Mouse (Mus musculus): ENCODE data around the gene Pkp4. TPM values are rescaled to one million over a fixed set of nuclear protein-coding genes. Genes with fewer than 3 reads are reported as not detected.

Pkp4 gene
- polyA plus RNA-seq, 1 experiment from 2014 or later: 25.1 TPM

DNA sequence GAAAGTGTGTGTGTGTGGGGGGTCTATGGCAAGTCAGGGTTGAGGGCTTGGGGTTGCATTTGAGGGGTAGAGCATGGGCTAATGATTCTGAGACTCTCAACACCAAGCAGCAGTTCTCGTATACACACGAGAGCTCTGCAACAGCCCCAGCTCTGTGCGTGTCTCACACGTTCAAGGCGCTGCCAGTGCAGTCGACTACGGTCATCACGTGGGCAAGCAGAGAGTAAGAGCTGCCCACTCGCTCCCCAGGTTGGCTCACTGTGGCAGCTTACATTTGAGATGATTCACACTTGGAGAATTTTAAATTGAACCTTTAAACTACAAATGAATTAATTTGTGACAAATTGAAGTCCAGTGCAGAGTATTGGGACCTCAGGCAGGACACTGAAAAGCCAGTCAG, 44.4 kb downstream of the Pkp4 start:
- no peak overlapping the region for H3K9ac ChIP-seq
- ATAC-seq (ENCODE audit: insufficient number of reproducible peaks, insufficient read depth, low FRiP score, low TSS enrichment): no peak
- no peaks in the 10 kb centered on the region for H3K27me3 ChIP-seq
- peaks cover 10% of the 10 kb centered on the region for H3K4me1 ChIP-seq
- H3K4me2 ChIP-seq (replicated peaks): no peak overlapping the region
- no peaks in the 10 kb centered on the region for H3K36me3 ChIP-seq
- WGBS: 93% methylated on average over 9 of the region's 9 CpGs
- no peaks in the 10 kb centered on the region for H3K9me3 ChIP-seq
- no peak overlapping the region for H3K27ac ChIP-seq
- H3K4me3 ChIP-seq: no peak overlapping the region

DNA sequence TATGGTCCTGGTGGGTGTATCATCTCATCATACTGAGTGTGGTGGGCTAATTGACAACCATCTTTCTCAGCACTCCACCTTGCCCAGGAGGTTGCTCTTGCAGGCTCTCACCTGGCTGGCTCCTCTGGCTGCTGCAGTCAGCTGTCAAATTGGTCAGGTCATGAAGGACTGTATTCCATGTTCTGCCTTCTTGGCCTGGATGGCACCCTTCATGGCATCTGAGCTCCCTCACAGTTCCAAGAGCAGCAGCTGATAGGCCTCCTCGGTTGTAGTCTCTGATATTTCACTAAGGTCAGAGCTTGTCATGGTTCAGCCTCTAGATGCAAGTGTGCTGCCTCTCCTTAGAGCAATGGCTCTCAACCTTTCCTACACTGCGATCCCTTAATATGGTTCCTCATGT, 45.5 kb downstream of the Pkp4 start:
- Histone ChIP-seq H3K4me3 (no peak overlapping the region), H3K9me3 (no peaks in the 10 kb centered on the region), H3K4me2 (replicated peaks) (no peak overlapping the region), H3K9ac (no peak overlapping the region), H3K36me3 (no peaks in the 10 kb centered on the region), H3K27ac (no peak overlapping the region), H3K4me1 (peaks cover 10% of the 10 kb centered on the region), H3K27me3 (no peaks in the 10 kb centered on the region)
- WGBS: 93% methylated on average over 2 of the region's 2 CpGs
- no peak for ATAC-seq (ENCODE audit: insufficient number of reproducible peaks, insufficient read depth, low FRiP score, low TSS enrichment)

DNA sequence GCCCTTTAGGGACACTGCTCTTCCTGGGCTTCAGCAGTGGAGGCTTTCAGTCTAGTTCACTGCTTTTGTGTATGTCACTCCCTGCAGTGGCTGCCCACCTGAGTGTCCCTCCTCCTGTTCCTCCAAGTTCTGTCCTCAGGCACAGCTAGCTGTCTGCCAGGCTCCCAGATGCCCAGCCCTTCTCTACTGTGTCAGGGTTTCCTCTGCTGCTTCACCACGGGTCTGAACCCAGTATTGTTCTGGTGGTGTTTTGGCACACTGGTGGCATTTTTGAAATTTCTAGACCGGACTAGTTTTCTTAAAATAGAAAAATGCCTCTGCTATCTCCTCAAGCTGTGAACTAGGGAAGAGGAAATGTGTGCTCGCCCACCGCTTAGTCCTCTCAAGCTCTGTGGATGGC, 46.6 kb downstream of the Pkp4 start:
- peaks cover 10% of the 10 kb centered on the region for H3K4me1 ChIP-seq
- H3K27me3 ChIP-seq: no peaks in the 10 kb centered on the region
- WGBS: 73% methylated on average over 4 of the region's 4 CpGs
- no peak overlapping the region for H3K27ac ChIP-seq
- H3K9me3 ChIP-seq: no peaks in the 10 kb centered on the region
- H3K36me3 ChIP-seq: no peaks in the 10 kb centered on the region
- no peak for ATAC-seq (ENCODE audit: insufficient number of reproducible peaks, insufficient read depth, low FRiP score, low TSS enrichment)
- no peak overlapping the region for H3K4me3 ChIP-seq
- H3K4me2 ChIP-seq (replicated peaks): no peak overlapping the region
- H3K9ac ChIP-seq: no peak overlapping the region

DNA sequence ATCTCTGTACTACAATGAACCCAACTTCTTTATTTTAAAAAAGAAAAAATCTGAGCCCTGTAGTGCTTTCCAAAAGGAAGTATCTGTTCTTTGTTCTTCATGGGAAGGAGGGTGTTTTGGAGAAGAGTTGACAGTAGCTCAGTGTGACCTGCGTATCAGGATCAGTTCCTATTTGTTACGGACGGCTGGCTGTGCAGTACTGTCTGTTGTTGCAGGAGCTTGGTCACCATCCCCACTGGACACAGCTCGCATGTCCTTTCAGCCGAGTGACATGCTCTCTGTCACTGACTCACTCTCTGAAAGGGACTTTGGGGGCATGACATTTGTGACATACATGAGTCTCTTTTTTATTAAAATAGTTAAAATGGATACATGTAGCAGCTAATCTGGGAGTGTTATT, 47.1 kb downstream of the Pkp4 start:
- no peak overlapping the region for H3K27ac ChIP-seq
- H3K9me3 ChIP-seq: no peaks in the 10 kb centered on the region
- no peak overlapping the region for H3K4me2 ChIP-seq (replicated peaks)
- H3K27me3 ChIP-seq: no peaks in the 10 kb centered on the region
- no peak for ATAC-seq (ENCODE audit: insufficient number of reproducible peaks, insufficient read depth, low FRiP score, low TSS enrichment)
- H3K4me3 ChIP-seq: no peak overlapping the region
- 61% methylated on average over 5 of the region's 5 CpGs for WGBS
- H3K4me1 ChIP-seq: peaks cover 10% of the 10 kb centered on the region
- H3K36me3 ChIP-seq: no peaks in the 10 kb centered on the region
- no peak overlapping the region for H3K9ac ChIP-seq

DNA sequence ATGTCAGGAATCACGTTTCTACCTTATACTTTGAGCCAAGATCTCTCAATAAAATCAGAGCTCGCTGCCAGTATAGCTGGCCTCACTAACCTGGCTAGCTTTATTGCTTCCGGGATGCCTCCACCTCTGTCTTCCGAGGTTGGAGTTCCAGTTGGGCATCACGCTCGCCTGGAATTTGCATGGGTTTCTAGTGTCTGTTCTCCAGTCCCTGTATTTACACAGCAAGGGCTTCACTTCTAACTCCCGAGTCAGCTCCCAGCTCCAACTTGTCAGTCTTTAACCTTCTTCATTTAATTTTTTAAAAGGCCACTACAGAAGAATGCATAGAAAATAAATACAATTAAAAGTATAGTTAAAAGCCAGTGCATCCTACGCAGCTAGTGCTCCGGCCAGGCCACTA, 47.6 kb downstream of the Pkp4 start:
- 78% methylated on average over 9 of the region's 9 CpGs for WGBS
- H3K36me3 ChIP-seq: no peaks in the 10 kb centered on the region
- no peaks in the 10 kb centered on the region for H3K9me3 ChIP-seq
- no peaks in the 10 kb centered on the region for H3K27me3 ChIP-seq
- no peak overlapping the region for H3K4me3 ChIP-seq
- no peak overlapping the region for H3K4me2 ChIP-seq (replicated peaks)
- H3K27ac ChIP-seq: no peak overlapping the region
- H3K4me1 ChIP-seq: peaks cover 4% of the 10 kb centered on the region
- ATAC-seq (ENCODE audit: insufficient number of reproducible peaks, insufficient read depth, low FRiP score, low TSS enrichment): no peak
- H3K9ac ChIP-seq: no peak overlapping the region

DNA sequence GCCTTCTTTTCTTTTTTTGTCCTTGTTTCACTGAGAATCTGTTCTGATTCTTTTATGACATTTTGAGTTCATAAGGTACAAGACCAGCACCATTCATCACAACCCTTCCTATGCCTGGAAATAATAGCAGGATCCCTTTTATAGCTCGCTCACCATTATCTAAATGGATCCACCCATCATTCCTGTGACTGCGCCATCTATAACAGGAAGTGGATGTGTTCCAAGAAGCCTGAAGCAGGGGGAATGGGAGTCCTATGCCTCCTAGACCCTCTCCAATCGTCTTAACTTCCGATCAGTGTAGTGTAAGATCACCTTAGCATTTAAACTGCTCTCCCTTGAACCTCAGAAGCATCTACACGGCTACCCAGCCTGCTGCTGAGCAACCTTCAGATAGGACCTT, 50.4 kb downstream of the Pkp4 start:
- Histone ChIP-seq H3K4me1 (peaks cover 4% of the 10 kb centered on the region; the same call in 1 of the 2 replicates), H3K4me2 (replicated peaks) (no peak overlapping the region), H3K27ac (no peak overlapping the region), H3K9ac (no peak overlapping the region), H3K4me3 (no peak overlapping the region), H3K27me3 (no peaks in the 10 kb centered on the region), H3K36me3 (no peaks in the 10 kb centered on the region), H3K9me3 (no peaks in the 10 kb centered on the region)
- 91% methylated on average over 5 of the region's 5 CpGs for WGBS
- no peak for ATAC-seq (ENCODE audit: insufficient number of reproducible peaks, insufficient read depth, low FRiP score, low TSS enrichment)

DNA sequence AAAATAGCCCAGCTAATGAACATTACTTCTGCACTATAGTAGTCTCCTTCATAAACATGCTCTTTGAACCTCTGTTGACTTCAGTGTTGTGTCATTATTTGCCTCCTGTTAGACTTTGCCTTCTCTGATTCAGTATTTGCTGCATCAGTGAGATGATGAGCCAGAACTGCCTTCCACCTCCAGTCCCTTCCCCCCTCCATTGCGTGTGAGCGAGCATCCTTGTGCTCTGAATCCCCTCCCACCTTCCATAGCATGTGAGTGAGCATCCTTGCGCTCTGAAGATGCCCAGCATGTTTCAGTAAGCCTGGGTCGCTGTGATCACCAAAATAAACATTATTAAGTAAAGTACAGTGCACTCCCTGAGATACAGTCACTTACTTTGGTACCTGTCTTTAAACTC, 51.8 kb downstream of the Pkp4 start:
- Histone ChIP-seq H3K9me3 (no peaks in the 10 kb centered on the region), H3K9ac (no peak overlapping the region), H3K4me3 (no peak overlapping the region), H3K36me3 (0 out of 2 replicates have a peak, but pooled peaks cover 4% of the 10 kb centered on the region), H3K27me3 (no peaks in the 10 kb centered on the region), H3K4me2 (replicated peaks) (no peak overlapping the region), H3K4me1 (peaks cover 4% of the 10 kb centered on the region; the same call in 1 of the 2 replicates), H3K27ac (no peak overlapping the region)
- no peak for ATAC-seq (ENCODE audit: insufficient number of reproducible peaks, insufficient read depth, low FRiP score, low TSS enrichment)
- 89% methylated on average over 4 of the region's 4 CpGs for WGBS

DNA sequence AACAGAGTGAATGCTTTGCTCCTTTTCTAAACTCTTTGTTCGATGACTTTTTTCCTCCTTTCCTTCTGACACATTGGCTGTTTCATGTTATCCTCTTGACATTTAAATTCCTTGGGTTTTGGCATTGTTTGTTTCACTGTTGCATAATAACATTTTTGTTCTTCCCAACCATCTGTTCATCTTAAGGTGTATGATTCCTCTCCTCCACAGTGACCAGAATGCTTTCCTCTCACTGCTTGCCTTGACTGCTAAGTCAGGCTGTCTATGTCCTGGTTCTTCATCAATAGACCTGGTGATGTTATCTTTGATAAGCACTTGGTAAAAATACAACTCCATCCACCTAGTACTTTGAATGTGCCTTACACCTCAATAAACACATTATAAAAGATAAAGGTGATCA, 52.2 kb downstream of the Pkp4 start:
- H3K9me3 ChIP-seq: no peaks in the 10 kb centered on the region
- no peak overlapping the region for H3K4me2 ChIP-seq (replicated peaks)
- WGBS: 91% methylated on average over 1 of the region's 1 CpGs
- no peaks in the 10 kb centered on the region for H3K27me3 ChIP-seq
- peaks cover 4% of the 10 kb centered on the region; the same call in 1 of the 2 replicates for H3K4me1 ChIP-seq
- H3K27ac ChIP-seq: no peak overlapping the region
- H3K9ac ChIP-seq: no peak overlapping the region
- 0 out of 2 replicates have a peak, but pooled peaks cover 4% of the 10 kb centered on the region for H3K36me3 ChIP-seq
- H3K4me3 ChIP-seq: no peak overlapping the region
- ATAC-seq (ENCODE audit: insufficient number of reproducible peaks, insufficient read depth, low FRiP score, low TSS enrichment): no peak

DNA sequence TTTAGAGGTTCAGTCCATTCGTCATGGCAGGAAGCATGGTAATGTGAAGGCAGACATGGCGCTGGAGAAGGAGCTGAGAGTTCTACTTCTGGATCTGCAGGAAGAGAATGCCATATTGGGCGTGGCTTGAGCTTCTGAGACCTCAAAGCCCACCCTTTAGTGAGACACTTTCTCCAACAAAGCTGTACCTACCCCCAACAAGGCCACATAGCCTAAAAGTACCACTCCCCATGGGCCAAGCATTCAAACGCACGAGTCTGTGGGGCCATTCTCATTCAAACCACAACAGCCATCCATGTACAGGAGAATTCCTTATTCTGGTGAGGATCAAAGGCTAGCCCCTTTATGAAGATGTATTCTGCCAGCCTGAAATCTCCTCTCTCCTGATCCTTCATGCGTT, 57.3 kb downstream of the Pkp4 start:
- Histone ChIP-seq H3K9me3 (no peaks in the 10 kb centered on the region), H3K4me1 (peaks cover 9% of the 10 kb centered on the region; the same call in 1 of the 2 replicates), H3K36me3 (0 out of 2 replicates have a peak, but pooled peaks cover 7% of the 10 kb centered on the region), H3K27ac (no peak overlapping the region), H3K9ac (no peak overlapping the region), H3K4me3 (no peak overlapping the region), H3K4me2 (replicated peaks) (no peak overlapping the region), H3K27me3 (no peaks in the 10 kb centered on the region)
- ATAC-seq (ENCODE audit: insufficient number of reproducible peaks, insufficient read depth, low FRiP score, low TSS enrichment): no peak
- WGBS: 88% methylated on average over 6 of the region's 6 CpGs

DNA sequence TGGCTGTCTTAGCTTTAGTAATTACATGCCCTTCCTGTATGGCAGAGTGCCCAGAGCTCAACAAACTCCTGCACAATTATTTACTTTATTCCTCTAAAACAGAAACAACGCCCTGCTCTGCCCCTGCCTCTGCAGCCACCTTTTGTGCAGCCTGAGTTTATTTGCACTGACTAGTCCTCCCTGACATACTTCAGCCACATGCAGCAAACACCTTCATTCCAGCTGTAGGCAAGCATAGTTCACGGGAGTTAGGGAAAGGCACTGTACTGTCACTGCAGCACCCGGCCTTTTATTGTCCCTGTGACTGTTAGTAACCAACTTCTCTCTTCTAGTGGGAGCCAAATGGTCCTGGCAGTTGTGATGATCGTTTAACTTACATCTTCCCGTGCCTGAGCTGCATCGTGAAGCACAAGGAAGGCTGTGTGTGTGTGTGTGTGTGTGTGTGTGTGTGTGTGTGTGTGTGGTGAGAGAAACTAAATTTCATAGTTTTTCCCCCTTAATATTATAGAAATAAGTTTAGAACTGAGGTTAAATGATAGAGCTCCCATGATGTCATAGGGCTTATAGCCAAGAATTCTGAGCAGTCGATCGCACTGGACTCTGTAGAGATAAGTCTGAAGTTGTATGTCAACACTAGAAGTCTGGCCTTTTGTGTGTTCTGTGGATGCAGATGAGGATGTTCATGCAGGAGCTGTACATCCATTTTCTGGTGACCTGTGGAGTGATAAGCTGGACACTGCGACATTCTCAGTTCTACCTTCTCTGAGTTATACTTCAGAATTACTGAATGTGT, 59.5 kb downstream of the Pkp4 start:
- Histone ChIP-seq H3K9ac (no peak overlapping the region), H3K27me3 (no peaks in the 10 kb centered on the region), H3K4me1 (peaks cover 6% of the 10 kb centered on the region; the same call in 1 of the 2 replicates), H3K4me2 (replicated peaks) (no peak overlapping the region), H3K36me3 (0 out of 2 replicates have a peak, but pooled peaks cover 7% of the 10 kb centered on the region), H3K9me3 (no peaks in the 10 kb centered on the region), H3K27ac (peak overlapping the region; percentile 50; the same call in 1 of the 2 replicates), H3K4me3 (no peak overlapping the region)
- WGBS: 70% methylated on average over 9 of the region's 9 CpGs
- no peak for ATAC-seq (ENCODE audit: insufficient number of reproducible peaks, insufficient read depth, low FRiP score, low TSS enrichment)

DNA sequence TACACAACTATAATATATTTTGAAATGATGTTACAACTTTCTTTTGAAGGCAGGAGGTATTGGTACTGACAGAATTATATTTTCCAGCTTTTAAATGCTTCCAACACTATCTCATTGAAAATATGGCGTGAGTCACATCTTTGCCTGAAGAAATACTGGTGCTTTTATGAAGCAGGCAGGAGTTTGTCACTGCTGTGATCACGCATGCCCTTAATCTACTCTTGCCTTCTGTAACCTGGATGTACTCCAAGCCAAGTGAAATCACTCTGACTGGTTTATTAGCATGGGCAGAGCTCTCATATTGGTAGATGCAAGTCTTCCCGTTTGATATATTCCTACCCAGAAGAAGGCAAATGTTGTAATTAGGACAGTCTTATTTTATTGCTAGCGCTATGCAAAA, 65.7 kb downstream of the Pkp4 start:
- Histone ChIP-seq H3K27ac (no peak overlapping the region), H3K27me3 (no peaks in the 10 kb centered on the region), H3K4me2 (replicated peaks) (no peak overlapping the region), H3K9me3 (no peaks in the 10 kb centered on the region), H3K36me3 (no peaks in the 10 kb centered on the region), H3K4me3 (no peak overlapping the region), H3K4me1 (no peaks in the 10 kb centered on the region), H3K9ac (no peak overlapping the region)
- no peak for ATAC-seq (ENCODE audit: insufficient number of reproducible peaks, insufficient read depth, low FRiP score, low TSS enrichment)
- WGBS: 94% methylated on average over 4 of the region's 4 CpGs

DNA sequence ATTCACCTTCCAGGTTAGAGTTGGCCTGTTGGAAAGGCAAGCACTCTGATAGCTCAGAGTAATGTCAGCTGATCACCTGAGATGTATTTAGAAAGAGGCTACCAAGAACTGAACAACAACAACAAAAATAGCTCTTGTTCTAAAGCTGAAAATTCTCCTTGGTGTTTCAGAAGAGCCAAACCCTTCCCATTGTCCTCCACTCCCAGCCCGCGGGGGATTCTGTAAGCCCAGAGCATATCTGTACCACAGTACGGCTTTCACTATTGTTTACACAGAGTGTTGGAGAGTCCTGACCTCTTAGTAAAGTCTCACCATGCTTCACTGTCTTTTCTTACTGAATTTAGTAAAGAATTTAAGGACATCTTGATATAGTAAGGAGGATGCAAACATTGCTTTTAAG, 66.4 kb downstream of the Pkp4 start:
- 87% methylated on average over 3 of the region's 3 CpGs for WGBS
- H3K36me3 ChIP-seq: no peaks in the 10 kb centered on the region
- H3K27me3 ChIP-seq: no peaks in the 10 kb centered on the region
- H3K9me3 ChIP-seq: no peaks in the 10 kb centered on the region
- H3K4me2 ChIP-seq (replicated peaks): no peak overlapping the region
- H3K4me3 ChIP-seq: no peak overlapping the region
- H3K4me1 ChIP-seq: no peaks in the 10 kb centered on the region
- ATAC-seq (ENCODE audit: insufficient number of reproducible peaks, insufficient read depth, low FRiP score, low TSS enrichment): no peak
- no peak overlapping the region for H3K27ac ChIP-seq
- no peak overlapping the region for H3K9ac ChIP-seq

All from embryonic facial prominence, embryonic 12.5 days (tissue).